Mouse (Mus musculus) mesoderm, embryonic 11.5 days (tissue): Measurements from ENCODE around the gene Zdhhc18.
"Not testable (repeated sequence)": the region's sequence is repeated elsewhere in the genome, so short reads cannot be mapped to it uniquely, and the experiment has no call there.

Source experiments
- DNase-seq: peaks from one replicate; pipeline ENCODE4 v3.0.0-alpha.2; 2012; ENCODE audit warnings: low read depth, low spot score

Gene Zdhhc18

GRCm38 (mm10) chr4:133665118-133665517 is 15.2 kb upstream of the Zdhhc18 start:
- DNase-seq = no peak

GRCm38 (mm10) chr4:133662945-133663344 is 13.0 kb upstream of the Zdhhc18 start:
- no peak for DNase-seq

GRCm38 (mm10) chr4:133662421-133662820 is 12.5 kb upstream of the Zdhhc18 start:
- DNase-seq = no peak

GRCm38 (mm10) chr4:133660193-133661155 is 10.5 kb upstream of the Zdhhc18 start:
- DNase-seq = peak; percentile 58

GRCm38 (mm10) chr4:133659497-133660192 is 9.7 kb upstream of the Zdhhc18 start:
- DNase-seq = no peak

GRCm38 (mm10) chr4:133658729-133659128 is 8.8 kb upstream of the Zdhhc18 start:
- no peak for DNase-seq

- DNase-seq = no peak
Observed at GRCm38 (mm10) chr4:133657829-133658458, 8.0 kb upstream of the Zdhhc18 start.

GRCm38 (mm10) chr4:133656997-133657396 is 7.0 kb upstream of the Zdhhc18 start:
- DNase-seq = no peak

- DNase-seq = no peak
Observed at GRCm38 (mm10) chr4:133656294-133656693, 6.3 kb upstream of the Zdhhc18 start.

- DNase-seq = not testable (repeated sequence)
Observed at GRCm38 (mm10) chr4:133654070-133654469, 4.1 kb upstream of the Zdhhc18 start.

GRCm38 (mm10) chr4:133652746-133653145 is 2.8 kb upstream of the Zdhhc18 start:
- no peak for DNase-seq

GRCm38 (mm10) chr4:133651986-133652385 is 2.0 kb upstream of the Zdhhc18 start:
- DNase-seq = no peak

GRCm38 (mm10) chr4:133651445-133651844 is 1.5 kb upstream of the Zdhhc18 start:
- no peak for DNase-seq

- DNase-seq = not testable (repeated sequence)
Observed at GRCm38 (mm10) chr4:133649464-133649863, 490 bp downstream of the Zdhhc18 start.

GRCm38 (mm10) chr4:133645680-133646079 is 4.3 kb downstream of the Zdhhc18 start:
- DNase-seq = no peak

- DNase-seq = no peak
Observed at GRCm38 (mm10) chr4:133645195-133645594, 4.8 kb downstream of the Zdhhc18 start.

GRCm38 (mm10) chr4:133634043-133634410 is 15.9 kb downstream of the Zdhhc18 start:
- DNase-seq = no peak

- DNase-seq = peak; percentile 83
Observed at GRCm38 (mm10) chr4:133633332-133634042, 16.5 kb downstream of the Zdhhc18 start.

- DNase-seq = peak; percentile 30
Observed at GRCm38 (mm10) chr4:133632483-133633327, 17.2 kb downstream of the Zdhhc18 start.

- no peak for DNase-seq
Observed at GRCm38 (mm10) chr4:133631769-133632411, 18.1 kb downstream of the Zdhhc18 start.
